Mouse (Mus musculus): ENCODE results near the gene Gm17268.

Gm17268 gene

GRCm38 (mm10) chr11:82038535-82038934 lies at the start of gene Gm17268:
TSS of gene Gm17268 (minus strand) at chr11:82038562.
- DNase-seq (ENCODE audit: low spot score in 2 of 2): no peak

DNA sequence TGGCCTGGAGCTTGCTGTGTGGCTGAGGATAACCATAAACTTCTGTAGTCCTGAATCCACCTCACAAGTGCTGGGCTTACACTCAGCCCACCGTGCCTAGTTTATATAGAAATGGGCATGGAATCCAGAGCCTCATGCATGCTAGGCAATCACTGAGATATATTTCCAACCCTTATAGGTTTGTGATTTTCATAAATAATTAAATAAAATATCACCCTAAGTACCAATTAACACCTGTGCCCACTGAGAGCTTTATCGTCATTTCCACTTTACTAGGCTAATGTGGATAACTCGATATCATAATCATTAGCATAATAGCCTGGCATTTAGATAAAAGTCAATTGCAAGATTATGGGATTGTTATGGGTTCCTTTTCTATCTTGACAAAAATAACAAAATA lies 46.0 kb upstream of the Gm17268 start:
- no peak for DNase-seq (ENCODE audit: low spot score in 2 of 2)

GRCm38 (mm10) chr11:82080865-82081264 lies 42.5 kb upstream of the Gm17268 start:
- DNase-seq (ENCODE audit: low spot score in 2 of 2): no peak

DNA sequence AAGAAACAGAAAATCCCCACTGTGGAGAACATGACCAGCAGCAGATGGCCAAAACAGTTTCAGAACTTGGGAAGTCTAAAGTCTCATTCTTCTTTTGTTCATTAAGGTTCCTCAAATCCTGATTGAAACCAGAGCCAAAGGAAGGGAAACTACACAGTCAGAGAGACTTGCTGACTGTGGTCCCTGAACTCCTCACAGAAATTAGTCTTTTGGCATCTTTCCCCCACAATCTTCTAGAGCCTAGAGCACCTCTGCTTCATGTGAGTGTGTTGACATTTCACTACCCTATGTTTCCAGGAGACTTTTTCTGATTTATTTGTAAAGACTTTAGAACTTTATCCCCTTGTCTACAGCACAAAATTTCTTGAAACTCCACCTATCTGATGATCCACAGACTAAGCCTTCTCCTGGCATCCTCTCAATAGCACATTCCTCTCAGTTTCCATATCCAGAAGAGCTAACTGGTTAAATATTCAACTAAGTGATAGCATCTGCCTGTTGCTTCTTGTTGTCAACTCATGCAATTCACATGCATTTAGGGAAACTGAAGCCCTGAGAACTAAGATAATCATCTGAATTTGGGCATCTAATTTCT lies 39.9 kb upstream of the Gm17268 start:
- DNase-seq (ENCODE audit: low spot score in 2 of 2): no peak

DNA sequence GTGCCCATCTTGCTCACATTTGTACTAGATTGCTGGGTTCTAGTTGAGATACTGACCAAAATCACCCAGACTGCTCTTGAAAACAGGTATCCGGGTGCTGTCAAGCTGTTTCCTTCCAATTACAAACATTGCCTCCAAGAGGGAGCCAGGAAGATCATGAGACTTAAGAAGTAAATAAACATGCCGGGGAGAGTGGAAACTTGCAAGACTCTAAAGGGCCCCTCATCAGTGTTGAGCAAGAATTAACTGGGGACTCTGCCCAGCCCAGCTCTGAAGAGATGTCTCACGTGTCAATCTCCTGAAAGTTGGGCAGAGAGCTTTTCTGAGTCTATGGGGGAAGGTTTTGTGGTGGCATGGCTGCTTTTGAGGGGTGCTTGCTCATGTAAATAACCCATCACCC lies 38.7 kb upstream of the Gm17268 start:
- no peak for DNase-seq (ENCODE audit: low spot score in 2 of 2)

DNA sequence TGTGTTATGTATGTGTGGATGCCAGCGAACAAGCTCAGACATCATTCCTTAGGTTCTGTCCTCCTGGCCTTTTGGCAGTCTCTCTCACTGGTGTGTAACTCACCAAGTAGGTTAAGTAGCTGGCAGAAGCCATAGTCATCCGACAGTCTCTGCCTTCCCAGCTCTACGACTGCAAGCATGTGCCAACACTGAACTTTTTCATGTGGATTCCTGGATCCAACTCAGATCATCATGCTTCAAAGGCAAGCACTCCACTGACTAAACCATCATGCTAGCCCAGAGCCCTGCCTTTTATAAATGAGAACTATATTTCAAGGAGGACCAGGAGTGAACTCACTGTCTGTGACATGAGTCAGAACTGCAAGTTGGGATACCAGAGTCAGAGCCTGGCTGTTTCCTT lies 35.3 kb upstream of the Gm17268 start:
- no peak for DNase-seq (ENCODE audit: low spot score in 2 of 2)

DNA sequence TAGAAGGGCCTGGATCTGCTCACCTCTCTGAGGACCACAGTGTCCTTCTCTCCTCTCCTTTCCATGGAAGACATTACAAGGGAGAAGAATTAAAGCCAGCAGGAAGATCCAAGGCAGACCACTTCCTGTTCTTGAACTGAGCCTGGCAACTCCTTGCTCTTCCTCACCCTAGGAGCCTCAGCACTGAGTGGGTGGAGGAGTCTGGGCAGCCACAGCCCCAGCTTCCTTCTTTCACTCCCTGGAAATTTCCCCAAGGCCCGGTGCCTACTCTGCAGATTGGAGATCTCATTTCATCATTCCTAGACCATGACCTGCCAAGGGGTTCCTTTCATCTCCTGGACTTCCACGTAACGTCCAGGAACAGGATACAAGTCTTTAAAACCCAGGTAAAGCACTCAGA lies 34.6 kb upstream of the Gm17268 start:
- DNase-seq (ENCODE audit: low spot score in 2 of 2): no peak

DNA sequence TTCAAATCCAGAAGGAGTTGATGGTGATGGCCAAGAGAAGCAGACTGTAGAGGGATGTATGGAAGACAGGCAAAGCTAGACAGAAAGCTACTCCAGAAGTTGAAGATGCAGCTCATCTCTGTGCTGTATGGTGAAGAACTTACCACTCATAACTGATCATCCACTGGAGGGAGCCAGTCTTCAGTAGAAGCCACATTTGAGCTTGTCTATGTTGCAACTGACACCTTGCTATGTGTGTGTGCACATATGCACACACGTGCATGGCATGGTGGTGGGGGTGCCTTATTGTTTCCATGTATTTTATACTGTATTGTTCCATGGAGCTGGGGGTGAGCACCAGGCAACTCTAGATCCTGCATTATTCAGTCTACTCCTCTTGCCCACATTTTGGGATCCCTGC lies 34.0 kb upstream of the Gm17268 start:
- no peak for DNase-seq (ENCODE audit: low spot score in 2 of 2)

GRCm38 (mm10) chr11:82071076-82071475 lies 32.7 kb upstream of the Gm17268 start:
- no peak for DNase-seq (ENCODE audit: low spot score in 2 of 2)

DNA sequence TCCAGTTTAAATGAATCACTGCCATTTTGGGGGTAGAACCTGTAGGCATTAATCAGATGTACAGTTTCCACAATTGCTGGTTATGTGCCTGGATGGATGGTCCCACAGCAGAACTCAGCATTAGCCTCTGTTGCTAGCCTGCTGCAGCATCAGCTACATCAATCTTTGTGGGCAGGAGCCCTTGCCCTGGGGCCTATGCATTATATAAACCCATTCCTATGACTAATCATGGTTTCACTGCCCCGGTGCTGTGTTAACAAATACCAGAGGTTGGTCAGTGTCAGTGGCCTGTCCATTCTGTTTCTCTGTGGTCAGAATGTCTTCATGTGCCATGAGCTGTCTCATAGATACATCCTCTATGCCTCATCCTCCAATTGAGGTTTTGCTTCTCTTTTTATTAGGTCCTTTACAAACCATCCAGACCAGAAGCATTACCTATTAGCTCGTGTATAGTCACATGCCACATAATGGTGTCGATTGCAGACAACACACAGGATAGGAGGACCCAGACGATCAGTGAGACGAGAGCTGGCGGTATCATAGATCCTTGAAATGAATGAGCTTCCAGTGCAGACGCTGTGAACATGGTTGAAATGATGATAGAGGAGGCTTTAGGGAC lies 28.7 kb upstream of the Gm17268 start:
- DNase-seq (ENCODE audit: low spot score in 2 of 2): no peak

- DNase-seq (ENCODE audit: low spot score in 2 of 2): no peak
These were observed 25.1 kb upstream of the Gm17268 start for GRCm38 (mm10) chr11:82063454-82063853.

DNA sequence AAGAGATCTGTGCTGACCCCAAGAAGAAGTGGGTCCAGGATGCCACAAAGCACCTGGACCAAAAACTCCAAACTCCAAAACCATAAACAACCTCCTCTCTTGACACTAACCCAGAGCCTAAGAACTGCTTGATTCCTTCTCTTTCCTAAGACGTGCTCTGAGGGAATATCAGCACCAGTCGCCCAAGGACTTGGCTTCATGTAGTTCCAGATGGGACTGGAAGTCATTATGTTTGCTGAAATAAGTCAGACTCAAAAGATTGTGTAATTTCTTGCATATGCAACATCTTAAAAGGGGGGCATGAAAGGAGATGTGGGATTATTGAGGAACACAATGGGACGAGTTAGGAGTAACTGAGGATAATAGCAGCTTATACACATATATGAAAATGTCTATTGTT lies 23.9 kb upstream of the Gm17268 start:
- no peak for DNase-seq (ENCODE audit: low spot score in 2 of 2)

DNA sequence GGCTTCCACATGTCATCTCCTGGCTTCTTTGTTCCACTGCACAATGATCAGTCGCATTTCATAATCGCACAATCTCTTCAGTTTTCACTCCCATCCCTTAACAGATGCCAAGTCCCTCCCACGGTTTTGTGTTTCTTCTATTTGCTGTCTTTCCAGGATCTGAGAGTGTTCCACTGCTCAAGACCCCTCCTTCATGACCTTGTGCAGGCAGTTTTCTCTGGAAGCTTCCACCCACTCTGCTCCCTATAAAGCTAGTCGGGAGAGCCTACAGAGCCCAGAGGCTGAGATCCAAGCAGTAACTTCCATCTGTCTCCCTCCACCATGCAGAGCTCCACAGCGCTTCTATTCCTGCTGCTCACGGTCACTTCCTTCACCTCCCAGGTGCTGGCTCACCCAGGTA lies 19.3 kb upstream of the Gm17268 start, which contains the start of gene Ccl11:
Ccl11 (plus strand) TSS at position 178 of the 400 bp plus-strand sequence.
- no peak for DNase-seq (ENCODE audit: low spot score in 2 of 2)

GRCm38 (mm10) chr11:82053849-82054248 lies 15.5 kb upstream of the Gm17268 start:
- DNase-seq (ENCODE audit: low spot score in 2 of 2): no peak

DNA sequence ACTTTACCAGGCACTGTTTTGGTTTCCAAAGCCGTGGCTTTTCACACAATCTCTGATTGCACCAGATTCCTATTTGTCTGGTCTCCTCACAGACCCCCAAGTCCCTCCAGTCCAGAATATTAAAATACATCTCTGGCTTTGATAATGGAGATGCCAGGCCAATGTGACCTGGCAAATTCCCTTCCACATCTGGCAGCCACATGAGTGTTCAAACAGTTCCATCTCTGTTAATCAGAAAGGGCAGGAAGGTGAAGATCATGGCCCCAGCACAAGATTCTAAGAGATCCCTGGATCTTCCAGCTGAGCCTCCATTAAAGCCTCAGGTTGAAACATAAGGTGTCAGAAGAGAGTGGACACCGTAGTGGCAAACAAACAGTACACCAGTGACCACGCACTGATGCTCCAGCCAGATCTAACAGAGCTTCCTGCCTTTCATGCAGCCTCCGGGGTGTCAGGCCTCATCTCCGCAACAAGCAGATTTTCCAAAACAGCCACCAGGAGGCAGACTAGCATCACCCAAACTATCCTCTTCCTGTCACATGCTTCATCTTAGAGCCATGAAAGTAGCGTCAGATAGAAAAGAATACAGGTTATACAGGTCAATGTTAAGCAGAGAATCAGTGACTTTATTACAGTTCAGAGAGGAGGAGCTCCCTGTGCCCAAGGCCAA lies 9.5 kb upstream of the Gm17268 start:
- peak in 1 of 2 experiments; percentile 33 for DNase-seq (ENCODE audit: low spot score in 2 of 2)

DNA sequence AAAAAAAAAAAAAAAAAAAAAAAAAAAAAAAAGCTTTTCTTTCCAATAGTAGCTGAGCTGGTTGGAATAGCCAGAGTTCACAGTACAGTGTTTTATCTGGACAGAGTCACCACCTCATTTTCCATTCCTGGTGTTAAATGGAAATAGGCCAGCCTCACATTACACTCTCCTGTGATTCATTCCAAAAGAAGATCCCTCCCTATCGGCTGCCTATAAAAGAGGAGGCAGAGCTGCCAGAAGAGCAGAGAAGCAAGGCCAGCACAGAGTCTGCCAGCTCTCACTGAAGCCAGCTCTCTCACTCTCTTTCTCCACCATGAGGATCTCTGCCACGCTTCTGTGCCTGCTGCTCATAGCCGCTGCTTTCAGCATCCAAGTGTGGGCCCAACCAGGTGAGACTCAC lies 7.1 kb upstream of the Gm17268 start, which contains the start of gene Ccl7:
Ccl7 (plus strand) TSS at position 242 of the 400 bp plus-strand sequence.
- DNase-seq (ENCODE audit: low spot score in 2 of 2): no peak

DNA sequence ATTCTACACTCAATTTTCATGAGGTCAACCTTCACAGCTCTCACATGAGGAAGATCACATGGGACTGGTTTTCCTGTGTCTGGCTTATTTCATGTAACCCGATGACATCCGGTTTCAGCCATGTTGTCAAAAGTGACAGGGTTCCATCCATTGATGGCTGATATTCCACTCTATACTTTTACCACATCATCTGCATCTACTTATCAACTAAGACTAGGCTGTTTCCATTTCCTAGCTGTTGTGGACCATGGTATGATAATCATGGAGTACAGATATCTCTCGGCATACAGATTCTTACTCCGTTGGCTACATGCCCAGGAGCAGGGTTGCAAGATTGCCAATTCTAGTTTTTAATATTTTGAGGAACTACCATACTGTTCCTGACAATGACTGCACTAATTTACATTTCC lies 3.3 kb upstream of the Gm17268 start:
- DNase-seq (ENCODE audit: low spot score in 2 of 2): no peak

DNA sequence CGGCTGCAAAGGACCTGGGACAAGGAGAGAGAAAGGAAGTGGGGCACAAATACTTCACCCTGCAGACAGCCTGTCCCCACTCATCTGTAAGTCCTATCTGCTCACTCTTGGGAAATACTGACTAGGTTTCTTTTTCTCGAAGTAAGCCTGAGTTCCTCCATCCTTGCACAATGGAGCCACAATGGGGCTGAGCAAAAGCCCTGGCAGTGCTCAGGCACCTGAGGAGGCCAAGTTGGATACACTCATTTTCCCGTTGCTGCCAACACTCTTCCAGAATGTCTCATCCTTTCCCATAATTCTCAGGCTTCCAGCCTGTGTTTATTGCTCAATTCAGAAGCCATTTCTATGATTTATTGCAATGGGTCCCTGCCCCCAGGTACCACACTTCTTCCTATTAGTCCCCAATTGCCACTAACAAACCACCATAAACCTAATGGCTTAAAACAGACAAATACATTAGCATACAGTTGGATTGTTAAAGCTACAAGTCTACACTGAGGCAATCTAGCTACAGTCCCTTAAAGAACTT lies 834 bp upstream of the Gm17268 start:
- DNase-seq (ENCODE audit: low spot score in 2 of 2): no peak

DNA sequence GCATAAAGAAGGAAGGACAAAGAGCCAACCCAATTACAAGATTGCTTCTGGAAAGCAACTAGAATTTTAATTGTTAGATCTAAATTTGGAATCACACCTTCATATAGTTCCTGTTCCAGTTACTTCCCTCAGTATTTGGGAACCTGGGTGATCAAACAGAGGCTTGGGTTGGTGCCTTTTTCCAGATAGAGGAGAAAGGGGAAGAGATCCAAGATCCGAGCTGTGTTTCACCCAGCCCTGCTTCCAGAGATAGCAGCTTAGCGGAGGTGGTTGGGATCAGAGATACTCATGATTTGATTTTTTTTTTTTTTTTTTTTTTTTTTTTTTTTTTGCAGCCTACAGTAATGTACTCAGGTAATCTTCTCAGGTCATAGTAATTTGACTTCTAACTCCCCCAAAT lies 2.5 kb downstream of the Gm17268 start:
- no peak for DNase-seq (ENCODE audit: low spot score in 2 of 2)

GRCm38 (mm10) chr11:82035356-82035755 lies 3.0 kb downstream of the Gm17268 start, which contains the start of gene Ccl2:
TSS of gene Ccl2 (plus strand) at chr11:82035571.
- DNase-seq (ENCODE audit: low spot score in 2 of 2): no peak

- DNase-seq (ENCODE audit: low spot score in 2 of 2): no peak
These were observed 3.9 kb downstream of the Gm17268 start for GRCm38 (mm10) chr11:82034446-82034845.

- no peak for DNase-seq (ENCODE audit: low spot score in 2 of 2)
These were observed 5.6 kb downstream of the Gm17268 start for GRCm38 (mm10) chr11:82032678-82033344.
